Mouse (Mus musculus): ENCODE data around the gene Gm10220.
"Not testable (repeated sequence)": the region's sequence is repeated elsewhere in the genome, so short reads cannot be mapped to it uniquely, and the experiment has no call there.

The Gm10220 gene

DNA sequence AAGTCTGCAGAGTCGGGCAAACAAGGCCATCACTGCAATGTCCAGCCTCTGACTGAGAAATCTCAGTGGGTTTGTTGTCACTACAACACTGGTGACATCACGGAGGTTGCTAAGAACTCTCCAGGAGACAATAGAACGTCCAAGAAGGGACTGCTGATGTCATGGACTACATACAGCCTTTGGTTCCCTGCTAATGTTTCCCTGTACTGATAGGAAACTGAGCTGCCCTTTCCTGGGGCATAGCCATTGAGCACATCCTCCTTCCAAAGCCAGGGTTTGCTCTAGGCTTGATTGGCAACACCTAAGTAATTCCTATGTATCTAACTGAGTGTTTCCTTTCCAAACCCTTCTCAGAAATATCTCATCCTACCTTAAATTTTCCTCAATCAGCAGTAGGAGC lies at the start of gene Gm10220:
Gm10220 (minus strand) TSS at position 101 of the 400 bp plus-strand sequence.
- DNase-seq: not testable (repeated sequence)

DNA sequence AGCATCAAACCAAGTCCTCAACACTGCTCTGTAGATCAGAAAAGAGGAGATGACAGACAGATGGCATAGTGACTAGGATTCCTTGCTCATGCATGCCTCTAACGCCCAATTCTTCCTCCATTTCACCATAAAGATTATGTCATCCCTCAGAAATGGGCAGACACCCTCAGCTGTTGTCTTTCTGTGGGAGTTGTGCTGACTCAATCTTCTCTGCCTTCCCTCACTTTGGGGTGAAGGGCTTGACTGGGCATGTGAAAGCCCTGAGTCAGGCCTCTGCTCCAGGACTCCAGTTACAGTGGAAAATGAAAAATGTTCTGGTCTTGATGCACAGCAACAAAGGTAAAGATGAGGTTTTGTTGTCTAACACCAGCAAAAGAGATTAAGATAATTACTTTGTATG lies 48.6 kb upstream of the Gm10220 start:
- no peak for DNase-seq

GRCm38 (mm10) chr5:26165791-26166165 lies 44.6 kb upstream of the Gm10220 start:
- DNase-seq: no peak

GRCm38 (mm10) chr5:26165036-26165790 lies 44.0 kb upstream of the Gm10220 start:
- DNase-seq: peak; percentile 24 to 43

GRCm38 (mm10) chr5:26157396-26158170 lies 36.4 kb upstream of the Gm10220 start:
- peak; percentile 24 to 32 for DNase-seq

GRCm38 (mm10) chr5:26142891-26143290 lies 21.7 kb upstream of the Gm10220 start:
- peak; percentile 4 to 18 for DNase-seq

GRCm38 (mm10) chr5:26105262-26105661 lies 16.0 kb downstream of the Gm10220 start, which contains the start of gene 5031410I06Rik:
Gene 5031410I06Rik (minus strand): TSS chr5:26105362.
- DNase-seq: not testable (repeated sequence)

- not testable (repeated sequence) for DNase-seq
Measured at GRCm38 (mm10) chr5:26089191-26089590, 32.0 kb downstream of the Gm10220 start, which contains the start of gene Gm10471. Gene Gm10471 (minus strand): TSS chr5:26089291.

- DNase-seq: peak; percentile 27 to 46
Measured at GRCm38 (mm10) chr5:26079023-26079422, 42.2 kb downstream of the Gm10220 start.

DNA sequence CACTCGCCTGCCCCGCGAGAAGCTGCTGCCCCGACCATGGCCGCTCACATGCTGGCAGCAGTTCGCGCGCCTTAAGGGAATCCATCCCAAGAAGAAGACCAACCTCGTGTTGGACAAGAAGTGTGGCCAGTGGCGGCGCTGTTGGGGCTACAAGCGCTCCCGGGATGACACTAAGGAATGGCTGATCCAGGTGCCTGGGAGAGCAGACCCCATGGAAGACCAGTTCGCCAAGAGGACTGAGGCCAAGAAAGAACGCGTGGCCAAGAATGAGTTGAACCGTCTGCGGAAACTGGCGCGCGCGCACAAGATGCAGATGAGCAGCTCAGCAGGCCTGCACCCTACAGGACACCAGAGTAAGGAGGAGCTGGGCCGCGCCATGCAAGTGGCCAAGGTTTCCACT lies 50.5 kb downstream of the Gm10220 start:
- peak; percentile 36 to 54 for DNase-seq
